Mouse (Mus musculus) adrenal gland, adult 8-10 months (tissue): ENCODE data around the gene Chrdl1. TPM values are rescaled to one million over a fixed set of nuclear protein-coding genes. Genes with fewer than 3 reads are reported as not detected.

ENCODE experiments used
- DNase-seq: peaks from one replicate; pipeline ENCODE4 v3.0.0; 2022
- total RNA-seq, 4 experiments: library from RNA; stranded (reverse); gene quantifications; 2 replicates each; pipeline ENCODE4 v1.2.4; 2022

The Chrdl1 gene
- total RNA-seq: 1 to 10 TPM; 1.8 to 4.6 (median 2.8) TPM

GRCm38 (mm10) chrX:143393791-143394369 lies at the start of gene Chrdl1:
Gene Chrdl1, minus strand, starts transcription at chrX:143394262.
- no peak for DNase-seq

GRCm38 (mm10) chrX:143442638-143443037 lies 48.6 kb upstream of the Chrdl1 start:
- DNase-seq: no peak

- DNase-seq: no peak
Measured at GRCm38 (mm10) chrX:143404601-143405000, 10.5 kb upstream of the Chrdl1 start.

GRCm38 (mm10) chrX:143366256-143366959 lies 27.7 kb downstream of the Chrdl1 start:
- no peak for DNase-seq

GRCm38 (mm10) chrX:143347227-143347626 lies 46.8 kb downstream of the Chrdl1 start:
- DNase-seq: no peak

- DNase-seq: no peak
Measured at GRCm38 (mm10) chrX:143346739-143347138, 47.3 kb downstream of the Chrdl1 start.

GRCm38 (mm10) chrX:143344509-143345495 lies 49.3 kb downstream of the Chrdl1 start:
- DNase-seq: no peak

GRCm38 (mm10) chrX:143338156-143338555 lies 55.9 kb downstream of the Chrdl1 start:
- no peak for DNase-seq

GRCm38 (mm10) chrX:143337561-143337960 lies 56.5 kb downstream of the Chrdl1 start:
- DNase-seq: no peak

- no peak for DNase-seq
Measured at GRCm38 (mm10) chrX:143336661-143337060, 57.4 kb downstream of the Chrdl1 start.

- no peak for DNase-seq
Measured at GRCm38 (mm10) chrX:143335846-143336245, 58.2 kb downstream of the Chrdl1 start.

GRCm38 (mm10) chrX:143313166-143313565 lies 80.9 kb downstream of the Chrdl1 start:
- DNase-seq: no peak

- DNase-seq: no peak
Measured at GRCm38 (mm10) chrX:143294726-143295125, 99.3 kb downstream of the Chrdl1 start.

- no peak for DNase-seq
Measured at GRCm38 (mm10) chrX:143275202-143275601, 118.9 kb downstream of the Chrdl1 start.

GRCm38 (mm10) chrX:143250709-143251108 lies 143.4 kb downstream of the Chrdl1 start:
- DNase-seq: no peak

Other genes with a start within 250 kb of the Chrdl1 start
- gene Pak3, start 124.3 kb upstream of the Chrdl1 start, total RNA-seq: 10 to 100 TPM; 15.5 to 46.4 (median 34.2) TPM